Mouse (Mus musculus) neural tube, embryonic 15.5 days (tissue): ENCODE results near the gene Yy1. TPM values are rescaled to one million over a fixed set of nuclear protein-coding genes. Genes with fewer than 3 reads are reported as not detected.

Experiments
- ATAC-seq: fragments of 200-750 bp; cut with Nextera tagmentation; 2 replicates; pipeline ENCODE4 v1.8.0; 2017; ENCODE audit warnings: mild to moderate bottlenecking, moderate TSS enrichment, moderate library complexity; ENCODE audit not compliant: low FRiP score
- H3K27ac ChIP-seq: fragments of 300-500 bp; sonication (generic); replicated peaks from 2 replicates; pipeline ENCODE4 v1.5.1; 2015; ENCODE audit warnings: mild to moderate bottlenecking, inconsistent platforms
- H3K27me3 ChIP-seq: fragments of 300-500 bp; sonication (generic); replicated peaks from 2 replicates; pipeline ENCODE4 v1.6.1; 2015; ENCODE audit warnings: inconsistent platforms
- H3K36me3 ChIP-seq: fragments of 300-500 bp; sonication (generic); 2 replicates; pipeline ENCODE4 v1.6.1; 2015; ENCODE audit warnings: inconsistent platforms
- H3K4me1 ChIP-seq: fragments of 300-500 bp; sonication (generic); 2 replicates; pipeline ENCODE4 v1.6.1; 2015; ENCODE audit warnings: inconsistent platforms
- H3K4me2 ChIP-seq: fragments of 300-500 bp; sonication (generic); 2 replicates; pipeline ENCODE4 v1.6.1; 2015; ENCODE audit warnings: inconsistent platforms, mild to moderate bottlenecking, moderate library complexity
- H3K4me3 ChIP-seq: fragments of 300-500 bp; sonication (generic); replicated peaks from 2 replicates; pipeline ENCODE4 v1.5.1; 2015; ENCODE audit warnings: mild to moderate bottlenecking, inconsistent platforms
- H3K9ac ChIP-seq: fragments of 300-500 bp; sonication (generic); replicated peaks from 2 replicates; pipeline ENCODE4 v1.6.1; 2015; ENCODE audit warnings: mild to moderate bottlenecking, inconsistent platforms
- H3K9me3 ChIP-seq: fragments of 300-500 bp; sonication (generic); replicated peaks from 2 replicates; pipeline ENCODE4 v1.6.1; 2016; ENCODE audit warnings: inconsistent platforms
- WGBS: fragments of 180-500 bp; shearing (Covaris S2); methylation state at CpG from one replicate; pipeline ENCODE4 v1.1.7; 2015; ENCODE audit warnings: mixed read lengths; 5-methylcytosine and 5-hydroxymethylcytosine counted together
- polyA plus RNA-seq: library from polyadenylated mRNA; unstranded; fragments of >200 nt; fragmentation: Nextera tagmentation; extraction: Ambion mirVana; gene quantifications from 2 replicates; pipeline ENCODE4 v1.2.1, GENCODE M21; 2015

The Yy1 gene
- polyA plus RNA-seq, 1 experiment from 2014 or later: 10.2 TPM

DNA sequence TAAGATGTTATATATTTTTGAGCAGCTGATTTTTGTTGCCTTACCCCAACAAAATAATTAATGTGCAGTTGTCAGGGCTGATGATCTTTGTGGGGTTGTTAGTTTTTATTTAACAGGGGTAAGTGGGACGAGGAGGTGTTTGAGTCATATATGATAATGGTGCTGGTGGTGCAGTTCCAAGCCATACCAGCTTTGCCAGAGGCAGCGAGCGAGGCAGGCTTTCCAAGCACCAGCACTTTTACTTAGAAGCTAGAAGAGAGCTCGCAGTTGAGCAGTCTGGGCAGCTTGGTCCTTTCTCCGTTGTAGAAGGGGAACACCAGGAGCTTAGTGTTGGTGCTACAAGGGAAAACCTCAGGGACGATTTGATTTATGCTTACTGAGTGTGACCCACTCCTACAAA lies 19.7 kb downstream of the Yy1 start:
- H3K4me1 ChIP-seq: peaks cover 5% of the 10 kb centered on the region; the same call in 1 of the 2 replicates
- H3K4me3 ChIP-seq: no peak overlapping the region
- no peak overlapping the region for H3K27ac ChIP-seq
- no peaks in the 10 kb centered on the region for H3K27me3 ChIP-seq
- 75% methylated on average over 6 of the region's 6 CpGs for WGBS
- no peak overlapping the region for H3K4me2 ChIP-seq
- H3K9me3 ChIP-seq: no peaks in the 10 kb centered on the region
- H3K36me3 ChIP-seq: peaks cover 12% of the 10 kb centered on the region; the same call in 1 of the 2 replicates
- H3K9ac ChIP-seq: no peak overlapping the region
- no peak for ATAC-seq

DNA sequence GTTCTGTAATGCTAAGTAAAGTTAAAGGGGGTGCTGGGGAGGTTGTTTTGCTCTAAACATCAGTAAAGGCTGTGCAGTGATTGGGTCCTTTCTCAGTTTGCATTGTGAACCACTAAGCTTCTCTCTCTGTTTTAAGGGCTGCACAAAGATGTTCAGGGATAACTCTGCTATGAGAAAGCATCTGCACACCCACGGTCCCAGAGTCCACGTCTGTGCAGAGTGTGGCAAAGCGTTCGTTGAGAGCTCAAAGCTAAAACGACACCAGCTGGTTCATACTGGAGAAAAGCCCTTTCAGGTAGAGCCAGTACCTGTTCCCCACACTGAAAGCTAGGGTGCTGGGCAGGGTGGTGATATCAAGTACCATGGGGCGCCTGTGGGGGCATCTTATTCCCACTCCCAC lies 21.7 kb downstream of the Yy1 start:
- Histone ChIP-seq H3K27ac (no peak overlapping the region), H3K4me3 (no peak overlapping the region), H3K9ac (no peak overlapping the region), H3K4me2 (no peak overlapping the region), H3K36me3 (peaks cover 22% of the 10 kb centered on the region), H3K9me3 (no peaks in the 10 kb centered on the region), H3K4me1 (peaks cover 5% of the 10 kb centered on the region; the same call in 1 of the 2 replicates), H3K27me3 (no peaks in the 10 kb centered on the region)
- whole genome bisulfite sequencing: 95% methylated on average over 6 of the region's 6 CpGs
- ATAC-seq: no peak

DNA sequence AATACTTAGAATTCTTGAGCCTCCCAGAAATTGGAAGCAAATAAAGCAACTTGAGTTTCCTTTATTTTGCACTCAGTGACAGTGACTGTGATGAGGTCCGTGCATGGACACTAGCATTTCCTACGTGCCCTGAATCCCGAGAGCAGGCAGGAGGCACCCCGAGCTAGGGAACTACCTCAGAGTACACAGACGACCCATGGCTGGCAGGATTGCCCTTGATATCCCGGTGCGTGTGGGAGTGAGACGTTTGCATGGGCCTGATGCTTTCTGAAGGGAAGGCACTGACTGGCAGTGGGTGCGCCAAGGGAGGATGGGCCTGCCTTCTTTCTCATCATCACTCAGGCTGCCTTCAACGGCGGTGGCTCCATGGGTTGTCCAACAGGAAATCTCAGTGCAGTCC lies 23.8 kb downstream of the Yy1 start:
- Histone ChIP-seq H3K9me3 (no peaks in the 10 kb centered on the region), H3K4me1 (peaks cover 3% of the 10 kb centered on the region; the same call in 1 of the 2 replicates), H3K27ac (no peak overlapping the region), H3K4me2 (no peak overlapping the region), H3K36me3 (peaks cover 22% of the 10 kb centered on the region), H3K9ac (no peak overlapping the region), H3K4me3 (no peak overlapping the region), H3K27me3 (no peaks in the 10 kb centered on the region)
- ATAC-seq: no peak
- 85% methylated on average over 11 of the region's 11 CpGs for WGBS

DNA sequence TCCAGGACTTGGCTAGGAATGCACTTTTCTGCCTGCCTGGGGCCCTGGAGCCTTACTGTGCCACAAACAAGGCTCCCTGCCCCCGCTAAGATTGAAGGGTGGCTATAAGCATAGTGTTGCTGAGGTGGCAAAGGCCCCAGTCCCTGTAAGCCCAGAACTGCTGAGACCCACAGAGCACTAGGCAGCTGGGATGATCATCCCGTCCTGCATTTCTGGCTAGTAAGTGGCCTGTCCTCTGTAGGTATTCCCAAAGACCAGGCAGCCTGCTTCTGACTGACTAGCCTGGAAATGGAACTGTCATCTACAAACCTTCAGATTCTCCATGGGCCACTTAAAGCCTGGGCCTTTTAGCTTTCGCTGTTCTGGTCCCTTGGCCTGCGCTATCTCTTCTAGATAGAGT lies 27.7 kb downstream of the Yy1 start:
- 85% methylated on average over 4 of the region's 4 CpGs for WGBS
- no peak for ATAC-seq
- H3K9me3 ChIP-seq: no peaks in the 10 kb centered on the region

DNA sequence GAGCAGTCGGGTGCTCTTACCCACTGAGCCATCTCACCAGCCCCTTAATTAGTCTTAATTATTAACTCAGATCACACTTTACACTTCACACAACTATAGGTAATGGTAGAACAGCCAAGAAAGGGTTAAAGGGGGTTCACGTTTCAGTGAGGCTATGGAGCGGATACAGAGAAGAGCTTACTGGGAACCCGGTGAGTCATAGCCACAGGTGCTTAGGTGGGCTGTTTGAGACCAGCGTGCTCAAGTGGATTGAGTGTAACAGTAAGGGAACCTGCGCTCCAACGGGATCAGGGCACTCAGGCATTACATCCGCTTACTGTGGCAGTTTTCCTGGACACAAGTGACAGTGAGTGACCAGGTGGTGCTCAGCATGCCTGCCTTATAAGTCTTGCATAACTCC lies 30.3 kb downstream of the Yy1 start:
- H3K36me3 ChIP-seq: peaks cover 16% of the 10 kb centered on the region
- H3K4me1 ChIP-seq: no peaks in the 10 kb centered on the region
- no peaks in the 10 kb centered on the region for H3K27me3 ChIP-seq
- no peak overlapping the region for H3K4me3 ChIP-seq
- no peak overlapping the region for H3K27ac ChIP-seq
- H3K9ac ChIP-seq: no peak overlapping the region
- WGBS: 73% methylated on average over 8 of the region's 8 CpGs
- H3K9me3 ChIP-seq: no peaks in the 10 kb centered on the region
- no peak for ATAC-seq
- H3K4me2 ChIP-seq: no peak overlapping the region

More for the DNA sequence above, 27.7 kb downstream of the Yy1 start:
- Histone ChIP-seq H3K4me1 (no peaks in the 10 kb centered on the region), H3K4me2 (no peak overlapping the region), H3K9ac (no peak overlapping the region), H3K27me3 (no peaks in the 10 kb centered on the region), H3K36me3 (peaks cover 17% of the 10 kb centered on the region), H3K4me3 (no peak overlapping the region), H3K27ac (no peak overlapping the region)

DNA sequence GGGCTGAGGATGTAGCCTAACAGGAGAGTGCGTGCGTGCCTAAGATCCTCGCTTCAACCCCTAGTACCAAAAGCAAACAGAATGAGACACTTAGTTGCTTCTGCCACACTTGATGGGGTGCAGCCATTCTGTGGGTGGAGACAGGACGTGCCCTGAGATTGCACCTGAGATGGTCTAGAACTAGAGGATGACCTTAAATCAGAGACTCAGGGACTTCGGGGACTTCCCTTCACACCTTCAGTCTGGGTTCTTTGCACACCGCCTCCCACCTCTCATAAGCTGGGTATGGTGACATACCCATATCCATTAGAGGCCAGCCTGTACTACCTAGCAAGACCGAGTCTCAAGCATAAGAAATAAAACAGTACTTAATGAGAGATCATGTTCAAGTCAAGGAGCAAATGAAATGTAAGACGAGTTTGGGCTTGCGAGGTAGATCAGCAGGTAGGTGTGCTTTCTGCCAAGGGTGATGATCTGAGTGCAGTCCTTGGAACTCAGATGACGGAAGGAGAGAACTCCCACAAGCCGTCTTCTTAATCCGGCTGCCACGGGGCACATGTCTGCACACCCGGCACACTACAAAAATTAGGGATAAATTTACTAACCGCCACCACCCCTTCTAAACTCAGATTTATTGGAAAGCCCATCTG lies 31.6 kb downstream of the Yy1 start:
- 91% methylated on average over 15 of the region's 15 CpGs for WGBS

DNA sequence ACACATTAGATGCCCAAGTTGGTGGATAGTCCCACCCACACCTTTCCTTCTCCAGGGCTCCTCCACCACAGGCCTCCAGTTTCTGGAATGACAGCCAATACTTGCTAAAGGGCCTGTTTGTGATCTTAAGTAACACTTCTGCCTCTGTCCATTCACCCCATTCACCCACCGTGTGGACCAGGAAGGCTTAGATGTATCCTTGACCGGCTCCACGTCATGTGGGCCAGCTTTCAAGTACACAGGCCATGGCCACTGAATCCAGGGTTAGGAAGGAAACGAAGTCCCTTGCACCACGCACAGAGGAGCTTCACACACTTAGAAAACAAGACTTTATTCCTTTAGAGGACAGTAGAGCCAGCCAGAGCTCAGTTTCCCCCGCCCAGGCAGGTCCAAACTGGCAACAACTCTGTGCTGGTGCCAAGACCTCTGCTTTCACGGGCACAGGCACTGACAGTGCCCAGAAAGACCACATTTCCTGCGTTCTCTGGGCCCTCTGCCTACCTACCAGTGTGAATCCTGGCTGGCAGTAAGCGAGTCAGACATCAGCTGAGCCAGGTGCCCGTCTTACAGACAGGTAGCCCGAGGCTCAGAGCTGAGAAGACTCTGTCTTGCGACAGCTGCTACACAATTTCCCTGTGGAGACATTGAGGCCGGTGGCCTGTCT lies 32.9 kb downstream of the Yy1 start:
- ATAC-seq: no peak

More for the DNA sequence above, 31.6 kb downstream of the Yy1 start:
- H3K4me1 ChIP-seq: no peaks in the 10 kb centered on the region
- ATAC-seq: no peak
- peaks cover 13% of the 10 kb centered on the region; the same call in 1 of the 2 replicates for H3K36me3 ChIP-seq
- no peaks in the 10 kb centered on the region for H3K27me3 ChIP-seq
- H3K4me2 ChIP-seq: no peak overlapping the region
- H3K27ac ChIP-seq: no peak overlapping the region
- H3K4me3 ChIP-seq: no peak overlapping the region
- H3K9me3 ChIP-seq: no peaks in the 10 kb centered on the region
- H3K9ac ChIP-seq: no peak overlapping the region

DNA sequence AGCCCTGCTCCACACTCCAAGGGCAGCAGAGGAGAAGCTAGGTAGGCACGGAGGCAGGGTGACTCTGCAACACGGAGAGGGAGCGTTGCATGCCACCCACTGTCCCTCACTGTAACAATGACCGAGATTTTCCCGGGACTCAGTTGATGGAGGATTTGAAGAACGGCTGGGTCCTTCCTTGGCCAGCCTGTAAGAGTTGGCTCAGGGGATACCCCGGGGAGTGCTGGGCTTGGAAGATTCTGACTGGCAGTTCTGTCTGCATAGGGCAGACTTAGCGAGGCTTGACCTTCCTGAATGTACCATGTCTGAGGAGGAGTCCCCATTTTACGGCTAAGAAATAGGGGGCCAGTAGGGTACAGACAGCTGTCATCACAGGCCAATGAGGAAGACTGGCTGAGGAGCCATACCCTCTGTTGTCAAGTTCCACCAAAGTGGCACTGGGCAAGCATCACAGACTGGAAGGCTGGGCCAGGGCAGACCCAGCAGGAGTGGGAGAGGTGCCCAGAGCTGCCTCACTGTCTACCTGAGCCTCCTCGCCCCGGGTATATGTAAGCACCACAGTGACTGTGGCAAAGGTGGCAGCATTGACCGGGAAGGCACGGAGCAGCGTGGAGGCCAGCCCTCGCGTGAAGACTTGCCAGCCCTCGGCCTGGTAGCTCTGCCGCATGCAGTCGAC lies 33.6 kb downstream of the Yy1 start:
- H3K9me3 ChIP-seq: no peaks in the 10 kb centered on the region
- H3K36me3 ChIP-seq: peaks cover 13% of the 10 kb centered on the region; the same call in 1 of the 2 replicates
- ATAC-seq: no peak
- H3K4me3 ChIP-seq: no peak overlapping the region
- H3K4me1 ChIP-seq: no peaks in the 10 kb centered on the region
- no peak overlapping the region for H3K9ac ChIP-seq
- no peaks in the 10 kb centered on the region for H3K27me3 ChIP-seq
- no peak overlapping the region for H3K4me2 ChIP-seq
- no peak overlapping the region for H3K27ac ChIP-seq
- WGBS: 95% methylated on average over 19 of the region's 19 CpGs

More for the DNA sequence above, 32.9 kb downstream of the Yy1 start:
- Histone ChIP-seq H3K27me3 (no peaks in the 10 kb centered on the region), H3K27ac (no peak overlapping the region), H3K9me3 (no peaks in the 10 kb centered on the region), H3K4me2 (no peak overlapping the region), H3K4me1 (no peaks in the 10 kb centered on the region), H3K36me3 (peaks cover 13% of the 10 kb centered on the region; the same call in 1 of the 2 replicates), H3K9ac (no peak overlapping the region), H3K4me3 (no peak overlapping the region)
- WGBS: 94% methylated on average over 13 of the region's 13 CpGs

DNA sequence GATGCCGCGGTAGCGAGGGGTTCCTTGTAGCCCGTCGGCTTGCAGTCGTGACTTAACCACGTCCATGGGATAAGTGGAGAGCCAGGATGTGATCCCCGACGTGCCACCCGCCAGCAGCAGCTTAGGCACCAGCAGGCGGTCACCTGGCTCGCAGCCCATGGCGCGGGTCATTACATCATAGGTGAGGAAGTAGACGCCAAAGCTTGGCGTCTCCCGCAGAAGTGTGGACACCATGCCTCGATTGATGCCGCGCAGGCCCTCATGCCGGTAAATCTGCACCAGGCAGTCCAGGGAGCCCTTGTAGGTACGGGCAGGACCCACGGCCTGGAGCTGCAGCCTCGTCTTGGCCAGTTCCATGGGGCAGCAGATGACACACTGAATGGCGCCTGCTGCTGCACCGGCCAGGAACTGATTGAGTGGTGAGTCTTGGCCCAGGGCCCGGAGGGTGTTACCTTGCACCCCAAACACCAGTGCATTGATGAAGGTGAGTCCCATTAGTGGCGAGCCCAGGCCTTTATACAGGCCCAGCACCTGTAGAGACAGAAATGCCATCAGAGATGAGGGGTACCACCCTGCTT lies 34.3 kb downstream of the Yy1 start:
- H3K27me3 ChIP-seq: no peaks in the 10 kb centered on the region
- H3K4me2 ChIP-seq: no peak overlapping the region
- peaks cover 3% of the 10 kb centered on the region for H3K4me1 ChIP-seq
- H3K36me3 ChIP-seq: peaks cover 13% of the 10 kb centered on the region; the same call in 1 of the 2 replicates
- no peak for ATAC-seq
- no peak overlapping the region for H3K4me3 ChIP-seq
- H3K9me3 ChIP-seq: no peaks in the 10 kb centered on the region
- H3K27ac ChIP-seq: no peak overlapping the region
- WGBS: 97% methylated on average over 28 of the region's 28 CpGs
- no peak overlapping the region for H3K9ac ChIP-seq

DNA sequence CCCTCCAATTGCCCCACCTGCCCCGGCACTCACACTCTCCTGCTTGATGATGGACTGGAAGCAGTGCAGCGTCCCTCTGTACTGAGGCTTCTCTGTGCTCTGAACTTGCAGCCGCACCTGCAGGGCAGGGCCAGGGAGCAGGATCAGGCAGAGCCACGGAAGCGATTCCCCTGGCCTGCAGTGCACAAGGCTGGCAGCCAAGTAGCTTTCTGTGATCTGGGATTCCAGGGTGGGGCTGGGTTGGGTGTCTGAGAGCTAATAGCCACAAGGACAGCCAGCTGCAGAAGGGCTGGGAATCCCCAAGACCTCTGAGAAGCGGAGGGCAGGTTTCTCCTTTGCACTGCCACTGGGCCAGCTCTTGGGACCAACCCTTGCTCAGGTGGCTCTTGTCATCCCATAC lies 34.9 kb downstream of the Yy1 start:
- ATAC-seq: no peak
- WGBS: 93% methylated on average over 6 of the region's 6 CpGs

DNA sequence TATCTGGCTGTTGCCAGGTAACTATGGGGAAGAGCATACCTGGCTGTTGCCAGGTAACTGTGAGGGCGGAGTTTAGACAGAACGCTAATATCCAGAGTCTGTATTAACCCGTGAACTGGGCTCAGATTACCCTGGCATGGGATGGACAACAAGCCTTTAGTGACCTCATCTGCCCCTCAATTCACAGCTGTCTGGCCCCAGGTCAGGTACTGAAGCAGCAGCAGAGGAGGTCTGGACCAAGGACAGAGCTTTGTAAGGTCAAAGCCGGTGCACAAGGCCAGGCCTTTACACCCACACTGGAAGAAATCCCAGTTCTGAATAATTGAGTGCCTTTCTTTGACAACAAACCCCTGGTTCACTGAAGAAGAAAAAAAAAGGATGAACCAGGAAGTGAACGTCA lies 36.9 kb downstream of the Yy1 start:
- ATAC-seq: no peak

More for the DNA sequence above, 34.9 kb downstream of the Yy1 start:
- H3K9me3 ChIP-seq: no peaks in the 10 kb centered on the region
- peaks cover 9% of the 10 kb centered on the region for H3K4me1 ChIP-seq
- H3K27me3 ChIP-seq: no peaks in the 10 kb centered on the region
- H3K9ac ChIP-seq: no peak overlapping the region
- H3K27ac ChIP-seq: no peak overlapping the region
- H3K36me3 ChIP-seq: peaks cover 13% of the 10 kb centered on the region; the same call in 1 of the 2 replicates
- no peak overlapping the region for H3K4me2 ChIP-seq
- H3K4me3 ChIP-seq: no peak overlapping the region

More for the DNA sequence above, 36.9 kb downstream of the Yy1 start:
- H3K9ac ChIP-seq: no peak overlapping the region
- 85% methylated on average over 5 of the region's 5 CpGs for WGBS
- H3K27ac ChIP-seq: no peak overlapping the region
- H3K4me2 ChIP-seq: no peak overlapping the region
- no peak overlapping the region for H3K4me3 ChIP-seq
- no peaks in the 10 kb centered on the region for H3K9me3 ChIP-seq
- peaks cover 29% of the 10 kb centered on the region for H3K4me1 ChIP-seq
- H3K36me3 ChIP-seq: peaks cover 13% of the 10 kb centered on the region; the same call in 1 of the 2 replicates
- H3K27me3 ChIP-seq: no peaks in the 10 kb centered on the region
